Mouse (Mus musculus): ENCODE measurements around the gene Gsta3.

DNA sequence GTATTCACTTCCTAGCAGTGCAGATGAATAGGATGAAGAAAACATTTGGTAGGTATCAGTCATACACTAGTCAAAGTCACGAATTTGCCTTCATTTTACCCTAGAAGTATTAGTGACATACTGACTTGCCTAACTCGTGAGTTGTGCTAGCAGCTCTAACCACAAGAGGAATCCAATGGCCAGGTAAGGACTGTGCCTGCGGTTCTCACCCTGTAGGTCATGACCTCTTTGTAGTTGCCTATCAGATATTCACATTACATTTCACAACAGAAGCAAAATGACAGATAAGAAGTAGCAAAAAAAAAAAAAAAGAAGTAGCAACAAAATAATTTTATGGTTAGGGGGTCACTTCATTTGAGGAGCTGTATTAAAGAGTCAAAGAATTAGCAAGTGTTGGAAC is 63.8 kb downstream of the Gsta3 start:
- TF ChIP-seq CTCF (IDR thresholded peaks at IDR 0.05; ENCODE audit: extremely low read depth, insufficient read depth, insufficient read length, insufficient replicate concordance), result no peak
- no peak for TF ChIP-seq POLR2A (IDR thresholded peaks at IDR 0.05; ENCODE audit: low read depth, low read length)
